Mouse (Mus musculus) cerebellum, adult (tissue): ENCODE data around the gene Decr2.
"Not testable (repeated sequence)": the region's sequence is repeated elsewhere in the genome, so short reads cannot be mapped to it uniquely, and the experiment has no call there.

ENCODE experiments used
- ATAC-seq: cut with Nextera tagmentation; 2 replicates; pipeline ENCODE4 v1.9.2; 2017; ENCODE audit warnings: mild to moderate bottlenecking, moderate library complexity, mixed read lengths; ENCODE audit not compliant: insufficient number of reproducible peaks, low FRiP score, low TSS enrichment

Decr2 gene

GRCm38 (mm10) chr17:26068024-26068830 is 21.9 kb downstream of the Decr2 start:
- ATAC-seq = 0 out of 2 replicates have a peak, but pooled peaks have one; percentile 16

- ATAC-seq = no peak
These were observed 23.6 kb downstream of the Decr2 start for GRCm38 (mm10) chr17:26066488-26067020.

GRCm38 (mm10) chr17:26064916-26065315 is 25.2 kb downstream of the Decr2 start:
- no peak for ATAC-seq

GRCm38 (mm10) chr17:26057787-26058567 is 32.2 kb downstream of the Decr2 start:
- ATAC-seq = no peak

- no peak for ATAC-seq
These were observed 32.9 kb downstream of the Decr2 start for GRCm38 (mm10) chr17:26057278-26057677.

- no peak for ATAC-seq
These were observed 35.0 kb downstream of the Decr2 start for GRCm38 (mm10) chr17:26055164-26055563.

- no peak for ATAC-seq
These were observed 35.8 kb downstream of the Decr2 start for GRCm38 (mm10) chr17:26054133-26054845.

- ATAC-seq = no peak
These were observed 37.4 kb downstream of the Decr2 start for GRCm38 (mm10) chr17:26052706-26053105.

GRCm38 (mm10) chr17:26052074-26052473 is 38.1 kb downstream of the Decr2 start:
- ATAC-seq = no peak

- ATAC-seq = no peak
These were observed 42.0 kb downstream of the Decr2 start for GRCm38 (mm10) chr17:26048118-26048517.

- no peak for ATAC-seq
These were observed 43.7 kb downstream of the Decr2 start for GRCm38 (mm10) chr17:26046253-26046997.

GRCm38 (mm10) chr17:26045285-26045684 is 44.9 kb downstream of the Decr2 start:
- ATAC-seq = no peak

GRCm38 (mm10) chr17:26043249-26043636 is 46.9 kb downstream of the Decr2 start:
- peak; percentile 60; the same call in 1 of the 2 replicates for ATAC-seq

GRCm38 (mm10) chr17:26042599-26043248 is 47.4 kb downstream of the Decr2 start:
- peak; percentile 49; the same call in 1 of the 2 replicates for ATAC-seq

GRCm38 (mm10) chr17:26041111-26041802 is 48.9 kb downstream of the Decr2 start:
- ATAC-seq = peak; percentile 71; the same call in 1 of the 2 replicates

- ATAC-seq = not testable (repeated sequence)
These were observed 49.4 kb downstream of the Decr2 start for GRCm38 (mm10) chr17:26040711-26041110.

- no peak for ATAC-seq
These were observed 58.1 kb downstream of the Decr2 start for GRCm38 (mm10) chr17:26032037-26032436.

GRCm38 (mm10) chr17:26031583-26031982 is 58.6 kb downstream of the Decr2 start:
- ATAC-seq = peak; percentile 72; the same call in 1 of the 2 replicates
